Mouse (Mus musculus) neural tube, embryonic 12.5 days (tissue): ENCODE results near the gene Shd. TPM values are rescaled to one million over a fixed set of nuclear protein-coding genes. Genes with fewer than 3 reads are reported as not detected.
A peak's percentile ranks its signal among the peaks of the same experiment; 100 is the strongest.

Experiments used
- ATAC-seq: fragments of 200-750 bp; cut with Nextera tagmentation; 2 replicates; pipeline ENCODE4 v1.8.0; 2017; ENCODE audit warnings: low read depth, mild to moderate bottlenecking, moderate TSS enrichment, moderate library complexity; ENCODE audit not compliant: low FRiP score
- H3K27ac ChIP-seq: fragments of 300-500 bp; sonication (generic); 2 replicates; pipeline ENCODE4 v1.5.1; 2016
- H3K27me3 ChIP-seq: fragments of 300-500 bp; sonication (generic); replicated peaks from 2 replicates; pipeline ENCODE4 v1.6.1; 2016; ENCODE audit warnings: mild to moderate bottlenecking
- H3K36me3 ChIP-seq: fragments of 300-500 bp; sonication (generic); 2 replicates; pipeline ENCODE4 v1.6.1; 2016; ENCODE audit warnings: mild to moderate bottlenecking
- H3K4me1 ChIP-seq: fragments of 300-500 bp; sonication (generic); 2 replicates; pipeline ENCODE4 v1.6.1; 2016
- H3K4me2 ChIP-seq: fragments of 300-500 bp; sonication (generic); replicated peaks from 2 replicates; pipeline ENCODE4 v1.6.1; 2016; ENCODE audit warnings: mild to moderate bottlenecking
- H3K4me3 ChIP-seq: fragments of 300-500 bp; sonication (generic); 2 replicates; pipeline ENCODE4 v1.5.1; 2016
- H3K9ac ChIP-seq: fragments of 300-500 bp; sonication (generic); 2 replicates; pipeline ENCODE4 v1.6.1; 2016; ENCODE audit warnings: mild to moderate bottlenecking
- H3K9me3 ChIP-seq: fragments of 300-500 bp; sonication (generic); 2 replicates; pipeline ENCODE4 v1.6.1; 2016; ENCODE audit warnings: mild to moderate bottlenecking
- WGBS: fragments of 180-500 bp; shearing (Covaris S2); methylation state at CpG from one replicate; pipeline ENCODE4 v1.1.7; 2016; 5-methylcytosine and 5-hydroxymethylcytosine counted together
- polyA plus RNA-seq: library from polyadenylated mRNA; unstranded; fragments of >200 nt; fragmentation: Nextera tagmentation; extraction: Ambion mirVana; gene quantifications from 2 replicates; pipeline ENCODE4 v1.2.1, GENCODE M21; 2016

Shd gene
- polyA plus RNA-seq, 1 experiment from 2014 or later, result 143 TPM

DNA sequence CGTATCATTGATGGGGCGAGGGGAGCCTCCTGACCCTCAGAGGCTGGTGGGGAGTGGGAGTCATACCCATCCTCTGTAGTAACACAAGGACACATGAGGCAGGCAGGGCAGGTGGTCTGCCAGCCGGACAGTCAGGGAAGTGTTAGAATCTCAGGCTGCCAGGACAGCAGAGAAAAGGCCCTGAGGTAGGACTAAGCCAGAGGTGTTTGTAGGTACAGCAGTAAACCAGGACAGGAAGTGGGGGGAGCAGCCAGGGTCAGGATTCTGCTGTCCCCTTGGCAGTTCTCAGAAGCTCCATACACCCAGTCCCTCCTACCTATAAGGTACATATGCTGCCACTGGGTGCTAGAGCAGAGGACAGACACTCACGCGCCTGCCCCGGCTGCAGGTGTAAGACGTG lies 8.6 kb upstream of the Shd start:
- Histone ChIP-seq H3K4me1 (peaks cover 23% of the 10 kb centered on the region), H3K4me2 (no peak overlapping the region), H3K27me3 (no peaks in the 10 kb centered on the region), H3K9me3 (no peaks in the 10 kb centered on the region), H3K9ac (no peak overlapping the region), H3K27ac (no peak overlapping the region), H3K4me3 (no peak overlapping the region), H3K36me3 (peaks cover 50% of the 10 kb centered on the region)
- ATAC-seq, result no peak
- 97% methylated on average over 7 of the region's 7 CpGs for WGBS

DNA sequence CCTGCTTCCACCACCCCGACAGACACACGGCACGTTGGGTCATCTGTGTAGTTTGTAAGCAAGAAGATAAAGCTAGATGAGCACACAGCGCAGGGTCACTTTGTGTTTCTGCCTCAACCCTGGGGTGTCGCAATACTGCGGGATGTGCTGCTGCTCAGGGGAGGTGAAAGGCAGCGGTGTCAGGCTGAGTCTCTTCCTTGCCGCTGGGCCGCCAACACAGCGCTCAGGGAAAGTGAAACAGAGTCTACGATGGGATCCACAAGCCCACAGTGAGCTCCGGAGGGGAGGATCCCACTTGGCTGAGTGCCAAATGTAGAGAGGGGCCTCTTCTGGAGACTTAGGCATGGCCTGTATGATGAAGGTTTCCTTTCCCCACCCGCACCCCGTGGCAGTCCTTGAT lies 7.1 kb upstream of the Shd start:
- no peak overlapping the region for H3K4me2 ChIP-seq
- ATAC-seq, result no peak
- H3K9ac ChIP-seq, result no peak overlapping the region
- WGBS, result 86% methylated on average over 14 of the region's 14 CpGs
- peaks cover 13% of the 10 kb centered on the region for H3K4me1 ChIP-seq
- H3K4me3 ChIP-seq, result no peak overlapping the region
- no peak overlapping the region for H3K27ac ChIP-seq
- no peaks in the 10 kb centered on the region for H3K9me3 ChIP-seq
- H3K27me3 ChIP-seq, result no peaks in the 10 kb centered on the region
- H3K36me3 ChIP-seq, result peaks cover 62% of the 10 kb centered on the region

DNA sequence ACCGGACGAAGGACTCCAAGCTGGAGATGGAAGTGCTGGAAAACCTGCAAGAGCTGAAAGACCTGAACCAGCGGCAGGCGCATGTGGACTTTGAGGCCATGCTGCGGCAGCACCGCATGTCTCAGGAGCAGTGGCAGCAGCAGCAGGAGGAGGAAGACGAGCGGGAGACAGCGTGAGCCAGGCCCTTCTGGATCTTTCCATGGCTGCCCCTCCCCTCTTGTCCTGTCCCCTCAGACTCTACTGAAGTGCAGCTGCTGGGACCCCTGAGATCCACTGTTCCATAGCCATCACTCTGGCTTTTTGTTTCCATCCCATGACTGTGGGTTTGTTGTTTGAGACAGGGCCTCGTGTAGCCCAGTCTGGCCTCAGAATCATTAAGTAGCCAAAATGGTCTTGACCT lies 5.8 kb upstream of the Shd start:
- 91% methylated on average over 10 of the region's 10 CpGs for WGBS
- no peak for ATAC-seq
- peaks cover 62% of the 10 kb centered on the region for H3K36me3 ChIP-seq

DNA sequence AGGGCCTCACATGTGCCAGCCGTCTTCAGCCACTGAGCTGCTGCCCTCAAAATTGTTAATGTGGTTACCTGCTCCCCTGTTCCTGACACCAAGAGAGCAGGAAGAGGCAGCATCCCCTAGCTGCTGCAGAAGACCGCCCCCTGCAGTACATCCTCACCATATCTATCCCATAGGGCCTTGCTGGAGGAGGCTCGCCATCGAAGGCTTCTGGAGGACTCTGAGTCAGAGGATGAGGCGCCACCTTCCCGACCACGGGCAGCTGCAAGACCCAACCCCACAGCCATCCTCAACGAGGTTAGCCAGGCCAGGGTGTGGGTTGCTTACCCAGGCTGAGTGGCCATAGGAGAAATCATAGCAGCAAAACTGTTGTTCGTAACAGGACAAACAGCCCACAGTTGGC lies 5.3 kb upstream of the Shd start:
- H3K9ac ChIP-seq, result no peak overlapping the region
- H3K4me3 ChIP-seq, result no peak overlapping the region
- H3K27me3 ChIP-seq, result no peaks in the 10 kb centered on the region
- 89% methylated on average over 9 of the region's 9 CpGs for WGBS
- H3K27ac ChIP-seq, result no peak overlapping the region
- H3K4me1 ChIP-seq, result peaks cover 20% of the 10 kb centered on the region
- no peaks in the 10 kb centered on the region for H3K9me3 ChIP-seq
- peaks cover 62% of the 10 kb centered on the region for H3K36me3 ChIP-seq
- H3K4me2 ChIP-seq, result no peak overlapping the region
- no peak for ATAC-seq

More for the DNA sequence above, 5.8 kb upstream of the Shd start:
- Histone ChIP-seq H3K27me3 (no peaks in the 10 kb centered on the region), H3K4me1 (peaks cover 20% of the 10 kb centered on the region), H3K9me3 (no peaks in the 10 kb centered on the region), H3K4me2 (no peak overlapping the region), H3K9ac (no peak overlapping the region), H3K4me3 (no peak overlapping the region), H3K27ac (no peak overlapping the region)

DNA sequence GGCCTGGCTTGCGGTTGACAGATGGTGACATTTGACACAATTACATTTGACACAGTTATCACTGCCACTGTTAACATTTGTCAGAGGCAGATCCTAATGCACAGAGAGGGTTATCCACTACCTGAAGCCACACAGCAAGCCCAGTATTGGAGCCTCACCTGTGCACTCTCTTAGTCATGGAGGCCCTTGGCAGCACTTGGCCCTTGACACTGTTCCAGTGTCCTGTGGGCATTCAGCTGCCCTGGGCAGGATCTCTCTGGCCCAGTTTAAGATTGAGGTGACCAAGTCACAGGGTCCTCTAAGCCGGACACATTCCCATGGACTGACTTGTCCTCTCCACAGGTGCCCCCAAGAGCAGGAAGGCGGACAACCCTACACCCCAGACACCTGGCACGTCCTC lies 3.1 kb upstream of the Shd start:
- Histone ChIP-seq H3K4me3 (no peak overlapping the region), H3K4me2 (no peak overlapping the region), H3K36me3 (peaks cover 48% of the 10 kb centered on the region), H3K9ac (no peak overlapping the region), H3K9me3 (no peaks in the 10 kb centered on the region), H3K27me3 (no peaks in the 10 kb centered on the region), H3K4me1 (peaks cover 31% of the 10 kb centered on the region), H3K27ac (no peak overlapping the region)
- no peak for ATAC-seq
- WGBS, result 95% methylated on average over 4 of the region's 4 CpGs

DNA sequence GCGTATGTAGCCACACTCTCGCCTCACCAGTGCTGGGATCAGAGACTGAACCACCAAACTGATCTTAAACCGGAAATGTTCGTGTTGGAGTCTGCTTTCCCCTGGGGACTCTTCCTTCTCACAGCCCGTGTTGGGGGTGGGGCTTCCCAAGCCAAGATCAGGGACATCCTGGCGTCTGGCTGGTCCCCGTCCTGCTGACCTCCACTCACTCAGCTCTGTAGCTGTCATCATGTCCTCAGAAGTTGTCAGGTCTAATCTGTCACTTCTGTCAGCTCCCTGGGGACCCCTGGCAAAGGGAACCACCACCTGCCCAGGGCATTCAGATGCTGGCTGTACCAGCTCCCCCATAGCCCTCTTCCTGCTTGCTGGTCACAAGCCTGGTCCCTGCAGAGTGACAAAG lies 2.1 kb upstream of the Shd start:
- no peak overlapping the region for H3K4me3 ChIP-seq
- WGBS, result 66% methylated on average over 7 of the region's 7 CpGs
- no peaks in the 10 kb centered on the region for H3K9me3 ChIP-seq
- no peak overlapping the region for H3K4me2 ChIP-seq
- peaks cover 39% of the 10 kb centered on the region for H3K4me1 ChIP-seq
- no peak overlapping the region for H3K9ac ChIP-seq
- no peak overlapping the region for H3K27ac ChIP-seq
- H3K27me3 ChIP-seq, result no peaks in the 10 kb centered on the region
- H3K36me3 ChIP-seq, result peaks cover 49% of the 10 kb centered on the region
- no peak for ATAC-seq

DNA sequence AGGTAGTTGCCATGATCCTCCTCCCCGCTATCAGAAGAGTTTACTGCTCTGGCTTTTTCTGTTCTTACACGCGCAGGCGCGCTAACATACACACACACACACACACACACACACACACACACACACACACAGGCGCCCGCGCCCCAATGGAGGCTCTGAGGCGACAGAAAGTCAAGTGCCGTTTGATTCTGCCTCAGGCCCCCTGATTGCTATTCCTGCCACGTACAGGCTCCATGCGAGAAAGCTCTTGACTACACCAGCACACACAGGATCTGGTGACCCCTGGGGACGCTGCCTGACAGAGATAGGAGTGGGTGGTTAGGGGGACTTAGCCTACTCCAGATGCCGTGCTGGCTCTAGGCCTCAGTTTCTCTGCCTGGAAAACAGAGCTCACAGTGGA lies 707 bp upstream of the Shd start:
- Histone ChIP-seq H3K36me3 (peaks cover 49% of the 10 kb centered on the region), H3K4me3 (peak overlapping the region; percentile 1; the same call in 1 of the 2 replicates)
- whole genome bisulfite sequencing, result 17% methylated on average over 14 of the region's 14 CpGs

DNA sequence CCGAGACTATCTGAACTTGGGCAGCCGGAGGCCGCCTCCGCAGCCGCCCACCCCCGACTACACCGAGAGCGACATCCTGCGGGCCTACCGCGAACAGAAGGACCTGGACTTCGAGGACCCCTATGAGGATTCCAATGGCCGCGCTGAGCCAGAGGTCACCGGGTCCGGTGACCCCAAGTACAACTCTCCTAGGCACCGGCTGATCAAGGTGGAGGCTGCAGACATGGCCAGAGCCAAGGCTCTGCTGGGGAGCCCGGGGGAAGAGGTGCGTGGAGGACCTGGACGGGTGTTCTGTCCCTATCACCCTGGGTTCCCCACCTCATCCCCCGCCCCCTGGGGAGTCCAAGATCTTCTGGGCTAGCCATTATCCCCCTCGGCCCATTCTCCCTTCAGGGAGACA lies 1.2 kb downstream of the Shd start:
- Histone ChIP-seq H3K4me1 (peaks cover 43% of the 10 kb centered on the region), H3K27me3 (no peaks in the 10 kb centered on the region), H3K9ac (peak overlapping the region; percentile 79), H3K27ac (no peak overlapping the region), H3K36me3 (peaks cover 43% of the 10 kb centered on the region), H3K4me2 (peak overlapping the region; percentile 84), H3K9me3 (no peaks in the 10 kb centered on the region), H3K4me3 (peak overlapping the region; percentile 66)
- ATAC-seq, result no peak
- 19% methylated on average over 22 of the region's 22 CpGs for WGBS

More for the DNA sequence above, 707 bp upstream of the Shd start:
- peak; percentile 77 for ATAC-seq
- H3K4me2 ChIP-seq, result peak overlapping the region; percentile 84
- no peaks in the 10 kb centered on the region for H3K9me3 ChIP-seq
- H3K27me3 ChIP-seq, result no peaks in the 10 kb centered on the region
- peaks cover 39% of the 10 kb centered on the region for H3K4me1 ChIP-seq
- H3K27ac ChIP-seq, result peak overlapping the region; percentile 85
- peak overlapping the region; percentile 79; the same call in 1 of the 2 replicates for H3K9ac ChIP-seq

DNA sequence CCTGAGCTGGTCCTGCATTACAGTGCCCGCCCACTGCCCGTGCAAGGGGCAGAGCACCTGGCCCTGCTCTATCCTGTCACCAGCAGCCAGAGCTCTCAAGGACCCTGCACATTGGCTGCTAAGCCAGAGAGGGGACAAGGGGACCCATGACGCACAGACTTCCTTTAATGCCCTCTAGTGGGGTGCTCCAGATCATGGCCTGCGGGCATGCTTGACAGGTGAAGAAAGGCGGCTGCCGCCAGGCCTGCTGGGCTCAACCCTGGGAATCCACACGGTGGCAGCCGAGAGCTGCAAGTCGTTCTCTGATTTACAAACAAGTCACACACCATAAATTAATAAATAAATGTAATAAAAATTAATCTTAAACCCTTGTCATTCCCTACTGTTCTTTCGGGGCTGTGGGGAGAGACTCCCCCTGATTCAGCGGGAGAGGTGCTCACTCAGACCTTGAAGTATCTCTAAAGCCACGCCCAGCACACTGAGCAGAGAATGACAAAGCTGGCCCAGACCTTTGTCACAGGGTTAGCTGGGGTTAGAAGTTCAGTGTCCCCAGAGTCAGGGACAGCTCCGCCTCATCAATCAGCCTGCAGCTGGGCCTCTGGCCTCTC lies 6.1 kb downstream of the Shd start:
- H3K4me2 ChIP-seq, result peak overlapping the region; percentile 25; the same call in 1 of the 2 replicates
- no peak overlapping the region for H3K4me3 ChIP-seq
- no peaks in the 10 kb centered on the region for H3K9me3 ChIP-seq
- H3K9ac ChIP-seq, result peak overlapping the region; percentile 14; the same call in 1 of the 2 replicates
- H3K4me1 ChIP-seq, result peaks cover 25% of the 10 kb centered on the region
- H3K27ac ChIP-seq, result peak overlapping the region; percentile 6; the same call in 1 of the 2 replicates
- 15% methylated on average over 13 of the region's 13 CpGs for WGBS
- ATAC-seq, result peak; percentile 74
- peaks cover 29% of the 10 kb centered on the region for H3K36me3 ChIP-seq
- no peaks in the 10 kb centered on the region for H3K27me3 ChIP-seq

DNA sequence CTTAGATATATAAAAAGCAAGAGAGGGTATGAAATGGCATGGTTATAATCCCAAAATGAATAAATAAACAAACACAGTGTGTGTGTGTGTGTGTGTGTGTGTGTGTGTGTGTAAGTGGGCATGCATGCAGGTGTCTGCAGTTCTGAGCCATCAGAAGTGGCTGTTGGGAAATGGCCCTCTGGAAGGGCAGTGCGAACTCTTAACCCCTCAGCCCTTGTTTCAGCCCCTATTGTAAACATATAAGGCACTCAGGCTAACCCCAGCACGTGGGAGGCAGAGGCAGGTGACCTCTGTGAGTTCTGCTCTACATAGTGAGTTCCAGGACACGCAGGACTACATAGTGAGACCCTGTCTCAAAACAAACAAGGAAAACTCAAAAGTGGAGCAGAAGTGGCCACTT lies 7.0 kb downstream of the Shd start:
- no peak for ATAC-seq
- peaks cover 19% of the 10 kb centered on the region for H3K4me1 ChIP-seq
- H3K36me3 ChIP-seq, result peaks cover 29% of the 10 kb centered on the region
- H3K9me3 ChIP-seq, result no peaks in the 10 kb centered on the region
- 47% methylated on average over 3 of the region's 3 CpGs for WGBS
- no peaks in the 10 kb centered on the region for H3K27me3 ChIP-seq
- no peak overlapping the region for H3K4me2 ChIP-seq
- no peak overlapping the region for H3K9ac ChIP-seq
- H3K4me3 ChIP-seq, result no peak overlapping the region
- peak overlapping the region; percentile 6; the same call in 1 of the 2 replicates for H3K27ac ChIP-seq

DNA sequence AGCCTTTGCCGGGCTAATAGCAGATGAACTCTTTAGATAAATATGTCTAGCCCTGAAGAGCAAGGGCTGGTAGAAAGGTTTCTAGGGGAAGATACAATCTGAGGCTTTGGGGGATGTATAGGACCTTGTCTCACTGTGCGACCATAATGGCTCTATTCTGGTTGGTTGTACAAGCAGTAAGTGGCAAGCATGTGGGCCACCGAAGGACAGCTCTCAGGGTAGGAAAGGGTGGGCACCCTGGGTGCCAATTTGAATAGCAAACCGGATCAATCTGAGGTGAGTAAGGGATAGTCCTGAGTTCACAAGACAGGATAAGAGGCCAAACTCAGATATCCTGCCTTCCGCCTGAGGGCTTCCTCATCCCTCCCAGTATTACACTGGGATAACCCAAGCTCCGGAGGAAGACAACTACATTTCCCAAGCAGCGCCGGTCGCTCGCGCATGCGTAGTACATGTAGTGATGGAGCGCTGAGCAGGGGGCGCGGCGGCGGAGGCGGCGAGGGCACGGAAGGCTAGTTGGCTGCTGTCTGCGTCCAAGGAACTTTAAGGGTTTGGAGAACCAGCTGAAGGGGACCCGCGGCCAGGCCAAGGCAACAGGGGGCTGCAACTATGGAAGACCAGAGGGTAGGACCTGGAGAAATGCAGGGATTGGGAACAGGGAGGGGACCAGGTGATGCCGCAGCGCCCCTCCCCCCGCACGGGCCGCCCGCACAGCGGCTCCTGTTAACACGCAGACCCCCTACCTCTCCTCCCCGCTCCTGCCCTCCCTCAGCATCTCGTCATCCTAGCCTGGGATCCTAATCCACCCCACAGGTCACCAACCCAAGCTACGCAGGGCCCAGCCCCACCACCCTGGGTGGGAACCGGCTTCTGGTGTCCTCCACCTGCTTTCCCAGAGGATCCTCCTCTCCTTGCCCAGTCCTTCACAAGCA lies 16.0 kb downstream of the Shd start, which contains the start of gene Fsd1:
Gene Fsd1, plus strand, starts transcription at position 480 of the 932 bp plus-strand sequence.
- Histone ChIP-seq H3K27me3 (no peaks in the 10 kb centered on the region), H3K9me3 (no peaks in the 10 kb centered on the region), H3K9ac (peak within 1 kb of the TSS; percentile 72), H3K4me1 (peaks cover 12% of the 10 kb centered on the region), H3K4me2 (peak within 1 kb of the TSS; percentile 86), H3K27ac (no peak within 1 kb of the TSS), H3K4me3 (peak within 1 kb of the TSS; percentile 69), H3K36me3 (peaks cover 24% of the 10 kb centered on the region)
- 10% methylated on average over 35 of the region's 35 CpGs for WGBS
- peak; percentile 88 for ATAC-seq

DNA sequence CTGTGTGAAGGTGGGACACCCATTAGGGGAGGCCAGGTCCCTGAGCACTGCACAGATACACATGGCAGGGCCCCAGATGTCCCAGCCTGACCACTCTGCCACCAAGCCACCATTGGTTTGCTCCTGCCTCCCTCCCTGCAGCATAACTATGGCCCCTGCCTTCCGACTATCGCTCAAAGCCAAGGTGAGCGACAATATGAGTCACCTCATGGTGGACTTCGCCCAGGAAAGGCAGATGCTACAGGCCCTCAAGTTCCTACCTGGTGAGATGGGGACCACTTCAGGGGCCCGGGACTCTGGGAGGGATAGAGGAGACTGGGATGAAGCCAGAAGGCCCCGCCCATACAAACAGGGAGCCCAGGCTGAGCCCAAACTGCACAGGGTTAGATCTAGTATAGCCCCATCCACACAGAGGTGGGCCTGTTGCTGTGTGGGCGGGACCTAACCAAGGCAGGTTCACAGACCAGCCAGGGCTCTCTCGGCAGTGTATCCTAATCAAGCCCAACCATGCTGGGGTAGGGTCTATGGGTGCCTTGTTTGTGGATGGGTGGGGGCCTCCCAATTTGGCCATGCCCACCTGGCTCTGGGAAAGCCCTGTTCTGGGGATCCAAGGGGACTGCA lies 20.1 kb downstream of the Shd start:
- Histone ChIP-seq H3K4me2 (no peak overlapping the region), H3K27me3 (no peaks in the 10 kb centered on the region), H3K4me1 (peaks cover 12% of the 10 kb centered on the region), H3K36me3 (peaks cover 52% of the 10 kb centered on the region), H3K9ac (no peak overlapping the region), H3K4me3 (no peak overlapping the region), H3K9me3 (no peaks in the 10 kb centered on the region), H3K27ac (no peak overlapping the region)
- 87% methylated on average over 8 of the region's 8 CpGs for WGBS
- ATAC-seq, result no peak
